In genomic region chr2:45049279-45049678, GRCm38 (mm10) we compare ENCODE assay signal across 10 mouse cellular contexts.
DNase-seq lines count a peak whose midpoint lies in the region; ATAC-seq and TF ChIP-seq lines count a peak whose summit lies in the region.
"Had no signal": no experiment of that assay in that cellular context is flagged by ENCODE, and none has a peak within 500 bp of the region (broad histone marks: within the 10 kb centered on the region; RNA-seq: fewer than 3 reads in every experiment).

No protein-coding gene starts in this region.

- no peak for TF ChIP-seq POLR2A in liver, adult 2 months (IDR thresholded peaks at IDR 0.05; ENCODE audit: extremely low read depth, insufficient read depth, low read length)

- H3K36me3 ChIP-seq in liver, adult 2 months (ENCODE audit: control insufficient read depth, insufficient read depth, low read length): no peaks in the 10 kb centered on the region
- peaks cover 72% of the 10 kb centered on the region for H3K36me3 ChIP-seq in megakaryocyte, embryonic 14.5 days (replicated peaks; ENCODE audit: low read length)
- H3K36me3 ChIP-seq: hindbrain, embryonic 13.5 days had no signal

- H3K4me3 ChIP-seq in liver, adult 2 months (ENCODE audit: insufficient read depth, low read depth, low read length): no peak overlapping the region
- H3K4me3 ChIP-seq in megakaryocyte, embryonic 14.5 days (replicated peaks): peak overlapping the region; percentile 75
- H3K4me3 ChIP-seq: hindbrain, embryonic 13.5 days had no signal

- H3K27ac ChIP-seq in liver, adult 2 months (replicated peaks; ENCODE audit: insufficient read depth, low read depth, low read length): peak overlapping the region; percentile 41; the same call in 1 of the 2 replicates
- H3K27ac ChIP-seq: hindbrain, embryonic 13.5 days had no signal

- H3K9ac ChIP-seq in liver, adult 2 months (ENCODE audit: low read depth, low read length): no peak overlapping the region
- H3K9ac ChIP-seq: hindbrain, embryonic 13.5 days; lung, embryonic 14.5 days had no signal

- TF ChIP-seq CTCF in liver, adult 2 months (IDR thresholded peaks at IDR 0.05; ENCODE audit: low read depth, low read length): no peak

- no peaks in the 10 kb centered on the region for H3K9me3 ChIP-seq in megakaryocyte, embryonic 14.5 days
- H3K9me3 ChIP-seq: hindbrain, embryonic 13.5 days had no signal

- DNase-seq in frontal cortex, postnatal 25 days (ENCODE audit: low spot score in 2 of 2): no peak
- peak; percentile 42 for DNase-seq in liver, adult 2 months (ENCODE audit: extremely low read depth, low read depth, low spot score)
- no peak for DNase-seq in liver
- DNase-seq in fat pad, adult 2 months (ENCODE audit: extremely low read depth, low read depth, low spot score): peak; percentile 28
- DNase-seq in left cerebral cortex, postnatal 10 days (ENCODE audit: extremely low spot score in 1 of 2, low spot score in 2 of 2): no peak
- no peak for DNase-seq in ovary, postnatal 36 days (ENCODE audit: low spot score)
- DNase-seq: lung, embryonic 14.5 days had no signal

- WGBS in liver, adult 2 months: 31% methylated on average over 2 of the region's 2 CpGs

- intact Hi-C loops in left cerebral cortex, postnatal 10 days (cut with DNase I): no loop called here

- peaks cover 16% of the 10 kb centered on the region; the same call in 1 of the 2 replicates for H3K4me1 ChIP-seq in liver, adult 2 months (ENCODE audit: control insufficient read depth, insufficient read depth, low read length)
- peaks cover 99% of the 10 kb centered on the region for H3K4me1 ChIP-seq in megakaryocyte, embryonic 14.5 days

- peak; percentile 7; the same call in 1 of the 2 replicates for ATAC-seq in frontal cortex, adult (ENCODE audit: low TSS enrichment)

- H3K27me3 ChIP-seq in liver, adult 2 months (ENCODE audit: control insufficient read depth, insufficient read depth, low read length): no peaks in the 10 kb centered on the region
- H3K27me3 ChIP-seq in megakaryocyte, embryonic 14.5 days (replicated peaks): no peaks in the 10 kb centered on the region
- H3K27me3 ChIP-seq: hindbrain, embryonic 13.5 days had no signal

- no peaks in the 10 kb centered on the region for H3K79me2 ChIP-seq in liver, adult 2 months (ENCODE audit: control insufficient read depth, insufficient read depth, low read length)

Comparison
In these comparisons a context has a peak if more than half of its experiments do, and no peak if none do; other contexts are left out.
1. DNase-seq: peak in liver, adult 2 months (single experiment) and fat pad, adult 2 months (single experiment); none in frontal cortex, postnatal 25 days (0 of 2), liver (single experiment), left cerebral cortex, postnatal 10 days (0 of 2) and ovary, postnatal 36 days (single experiment).